Mouse (Mus musculus) cerebellum, adult 2 months (tissue): ENCODE data around the gene Exog. TPM values are rescaled to one million over a fixed set of nuclear protein-coding genes. Genes with fewer than 3 reads are reported as not detected.
A peak's percentile ranks its signal among the peaks of the same experiment; 100 is the strongest.

Source experiments
- DNase-seq, 2 experiments: peaks; one replicate each; pipeline ENCODE4 v3.0.0; 2021
- H3K27ac ChIP-seq: fragments of 200-500 bp; 2 replicates; pipeline ENCODE4 v1.5.1; 2012; ENCODE audit warnings: low read length, control low read depth, inconsistent platforms; ENCODE audit not compliant: insufficient read depth
- H3K27me3 ChIP-seq: fragments of 200-500 bp; 2 replicates; pipeline ENCODE4 v1.6.1; 2012; ENCODE audit warnings: inconsistent platforms, mild to moderate bottlenecking, low read length, moderate library complexity; ENCODE audit not compliant: control insufficient read depth, insufficient read depth
- H3K4me1 ChIP-seq: fragments of 200-500 bp; 2 replicates; pipeline ENCODE4 v1.6.1; 2011; ENCODE audit warnings: low read length; ENCODE audit not compliant: control insufficient read depth, insufficient read depth
- H3K4me3 ChIP-seq: fragments of 200-500 bp; replicated peaks from 2 replicates; pipeline ENCODE3; 2011; ENCODE audit warnings: mild to moderate bottlenecking, low read depth, low read length, control low read depth; ENCODE audit not compliant: insufficient read depth
- CTCF ChIP-seq: fragments of 200-500 bp; IDR thresholded peaks from 2 replicates; pipeline ENCODE4 v1.5.1; 2011; ENCODE audit warnings: low read depth, mild to moderate bottlenecking, control low read depth, low read length, moderate library complexity, borderline replicate concordance; ENCODE audit not compliant: insufficient read depth
- POLR2A ChIP-seq: fragments of 200-500 bp; IDR thresholded peaks from 2 replicates; pipeline ENCODE4 v1.6.1; 2011; ENCODE audit warnings: low read length, control low read depth, borderline replicate concordance; ENCODE audit not compliant: insufficient read depth
- WGBS: fragments of 180-500 bp; shearing (Covaris S2); methylation state at CpG from one replicate; pipeline ENCODE4 v1.1.7; 2018; 5-methylcytosine and 5-hydroxymethylcytosine counted together
- polyA plus RNA-seq: library from polyadenylated mRNA; depleted of rRNA; stranded (reverse); fragments of >200 nt; gene quantifications from 2 replicates; pipeline ENCODE4 v1.2.3, GENCODE M21; 2012; rRNA removed

The Exog gene
- 13.0 and 14.1 TPM in 2 replicates for polyA plus RNA-seq

GRCm38 (mm10) chr9:119444738-119445429 lies at the start of gene Exog:
Exog (plus strand) TSS chr9:119444943.
- H3K4me1 ChIP-seq = no peaks in the 10 kb centered on the region
- no peaks in the 10 kb centered on the region for H3K27me3 ChIP-seq
- under 1% methylated on average over 52 of the region's 52 CpGs for WGBS
- no peak within 1 kb of the TSS for H3K27ac ChIP-seq
- H3K4me3 ChIP-seq = peak within 1 kb of the TSS; percentile 97
- DNase-seq = peak; percentile 98 to 99
- TF ChIP-seq CTCF (peak; percentile 83), POLR2A (peak; percentile 68)

GRCm38 (mm10) chr9:119401351-119401750 lies 43.4 kb upstream of the Exog start:
- TF ChIP-seq CTCF = no peak
- no peak for TF ChIP-seq POLR2A
- Histone ChIP-seq H3K27ac (no peak overlapping the region), H3K4me3 (peak overlapping the region; percentile 56), H3K27me3 (no peaks in the 10 kb centered on the region), H3K4me1 (peaks cover 9% of the 10 kb centered on the region)
- DNase-seq = no peak
- 0% methylated on average over 7 of the region's 7 CpGs for WGBS

GRCm38 (mm10) chr9:119401801-119402214 lies 42.9 kb upstream of the Exog start, which contains the start of gene Acvr2b:
Acvr2b (plus strand) TSS chr9:119402118.
- TF ChIP-seq POLR2A (0 out of 2 replicates have a peak, but pooled peaks have one; percentile 25), CTCF (no peak)

GRCm38 (mm10) chr9:119402253-119403235 lies 42.2 kb upstream of the Exog start:
- TF ChIP-seq CTCF (no peak), POLR2A (no peak)
- Histone ChIP-seq H3K4me3 (peak overlapping the region; percentile 56), H3K27ac (peak overlapping the region; percentile 94), H3K27me3 (no peaks in the 10 kb centered on the region), H3K4me1 (peaks cover 9% of the 10 kb centered on the region)
- DNase-seq = peak; percentile 48 to 66
- WGBS = under 1% methylated on average over 127 of the region's 127 CpGs

More at GRCm38 (mm10) chr9:119401801-119402214, 42.9 kb upstream of the Exog start, which contains the start of gene Acvr2b:
- peak; percentile 89 to 92 for DNase-seq
- 1% methylated on average over 32 of the region's 32 CpGs for WGBS
- Histone ChIP-seq H3K27me3 (no peaks in the 10 kb centered on the region), H3K27ac (peak within 1 kb of the TSS; percentile 94), H3K4me3 (peak within 1 kb of the TSS; percentile 56), H3K4me1 (peaks cover 9% of the 10 kb centered on the region)

- H3K27ac ChIP-seq = no peak overlapping the region
- 1% methylated on average over 26 of the region's 26 CpGs for WGBS
- H3K4me1 ChIP-seq = peaks cover 14% of the 10 kb centered on the region
- H3K4me3 ChIP-seq = peak overlapping the region; percentile 56
- peak in 1 of 2 experiments; percentile 34 for DNase-seq
- H3K27me3 ChIP-seq = no peaks in the 10 kb centered on the region
- TF ChIP-seq CTCF (no peak), POLR2A (no peak)
Measured at GRCm38 (mm10) chr9:119403236-119403641, 41.5 kb upstream of the Exog start.

- Histone ChIP-seq H3K4me1 (peaks cover 22% of the 10 kb centered on the region), H3K4me3 (no peak overlapping the region), H3K27me3 (no peaks in the 10 kb centered on the region), H3K27ac (no peak overlapping the region)
- 73% methylated on average over 5 of the region's 5 CpGs for WGBS
- no peak for DNase-seq
- TF ChIP-seq POLR2A (no peak), CTCF (no peak)
Measured at GRCm38 (mm10) chr9:119404090-119404489, 40.7 kb upstream of the Exog start.

GRCm38 (mm10) chr9:119407884-119408283 lies 36.9 kb upstream of the Exog start:
- TF ChIP-seq POLR2A = no peak
- no peak for TF ChIP-seq CTCF
- no peak for DNase-seq

More at GRCm38 (mm10) chr9:119407884-119408283, 36.9 kb upstream of the Exog start:
- Histone ChIP-seq H3K4me1 (peaks cover 26% of the 10 kb centered on the region), H3K4me3 (no peak overlapping the region), H3K27ac (no peak overlapping the region), H3K27me3 (no peaks in the 10 kb centered on the region)
- 24% methylated on average over 15 of the region's 15 CpGs for WGBS
